Mouse (Mus musculus): ENCODE results near the gene Defb6.

The Defb6 gene

GRCm38 (mm10) chr8:19225161-19225560 lies at the start of gene Defb6:
Defb6 (plus strand) TSS chr8:19225478.
- no peak for DNase-seq (ENCODE audit: low spot score in 2 of 2)

GRCm38 (mm10) chr8:19238101-19238500 lies 12.8 kb downstream of the Defb6 start:
- DNase-seq (ENCODE audit: low spot score in 2 of 2), result no peak

- no peak for DNase-seq (ENCODE audit: low spot score in 2 of 2)
These were observed 14.3 kb downstream of the Defb6 start, which contains the start of gene Defb46 for GRCm38 (mm10) chr8:19239616-19240015. Defb46 (plus strand) TSS chr8:19239916.

GRCm38 (mm10) chr8:19247280-19247679 lies 22.0 kb downstream of the Defb6 start, which contains the start of gene Defb5:
Defb5 (plus strand) TSS chr8:19247580.
- DNase-seq (ENCODE audit: low spot score in 2 of 2), result no peak

GRCm38 (mm10) chr8:19258136-19258535 lies 32.9 kb downstream of the Defb6 start:
- DNase-seq (ENCODE audit: low spot score in 2 of 2), result no peak

- no peak for DNase-seq (ENCODE audit: low spot score in 2 of 2)
These were observed 34.4 kb downstream of the Defb6 start for GRCm38 (mm10) chr8:19259667-19260066.
